Mouse (Mus musculus): ENCODE measurements around the gene Gm10447. TPM values are rescaled to one million over a fixed set of nuclear protein-coding genes. Genes with fewer than 3 reads are reported as not detected.

Gm10447 gene
- polyA plus RNA-seq, 1 experiment from 2014 or later: not detected

- Histone ChIP-seq H3K27me3 (ENCODE audit: control insufficient read depth, insufficient read depth, low read length) (peaks cover 16% of the 10 kb centered on the region), H3K4me3 (ENCODE audit: low read depth, low read length) (no peak overlapping the region), H3K9me3 (ENCODE audit: control insufficient read depth, low read length) (no peaks in the 10 kb centered on the region), H3K4me1 (ENCODE audit: control insufficient read depth, insufficient read depth, low read length) (peaks cover 10% of the 10 kb centered on the region), H3K4me2 (ENCODE audit: low read depth, low read length) (peak overlapping the region; percentile 23; the same call in 1 of the 2 replicates), H3K9ac (replicated peaks; ENCODE audit: low read depth, low read length) (no peak overlapping the region), H3K27ac (ENCODE audit: low read depth, low read length) (no peak overlapping the region), H3K36me3 (ENCODE audit: control insufficient read depth, insufficient read depth, low read length) (no peaks in the 10 kb centered on the region)
- WGBS: 25% methylated on average over 16 of the region's 16 CpGs
- ATAC-seq (ENCODE audit: low read depth): no peak
These were observed 12.5 kb upstream of the Gm10447 start for GRCm38 (mm10) chr11:53469294-53469967.

- peak overlapping the region; percentile 50 for H3K4me2 ChIP-seq (ENCODE audit: low read depth, low read length)
- H3K9ac ChIP-seq (replicated peaks; ENCODE audit: low read depth, low read length): 0 out of 2 replicates have a peak overlapping the region, but pooled peaks have one; percentile 18
- no peaks in the 10 kb centered on the region for H3K9me3 ChIP-seq (ENCODE audit: control insufficient read depth, low read length)
- no peaks in the 10 kb centered on the region for H3K36me3 ChIP-seq (ENCODE audit: control insufficient read depth, insufficient read depth, low read length)
- H3K27ac ChIP-seq (ENCODE audit: low read depth, low read length): no peak overlapping the region
- WGBS: 7% methylated on average over 40 of the region's 40 CpGs
- peaks cover 20% of the 10 kb centered on the region for H3K4me1 ChIP-seq (ENCODE audit: control insufficient read depth, insufficient read depth, low read length)
- peak; percentile 41; the same call in 1 of the 2 replicates for ATAC-seq (ENCODE audit: low read depth)
- H3K27me3 ChIP-seq (ENCODE audit: control insufficient read depth, insufficient read depth, low read length): peaks cover 36% of the 10 kb centered on the region
- H3K4me3 ChIP-seq (ENCODE audit: low read depth, low read length): peak overlapping the region; percentile 22
These were observed 9.5 kb upstream of the Gm10447 start for GRCm38 (mm10) chr11:53466231-53466971.

GRCm38 (mm10) chr11:53463551-53464424 is 6.9 kb upstream of the Gm10447 start:
- H3K27ac ChIP-seq (ENCODE audit: low read depth, low read length): no peak overlapping the region
- 7% methylated on average over 55 of the region's 55 CpGs for WGBS
- no peaks in the 10 kb centered on the region for H3K9me3 ChIP-seq (ENCODE audit: control insufficient read depth, low read length)
- no peaks in the 10 kb centered on the region for H3K36me3 ChIP-seq (ENCODE audit: control insufficient read depth, insufficient read depth, low read length)
- H3K27me3 ChIP-seq (ENCODE audit: control insufficient read depth, insufficient read depth, low read length): peaks cover 39% of the 10 kb centered on the region
- peak overlapping the region; percentile 35 for H3K4me3 ChIP-seq (ENCODE audit: low read depth, low read length)
- peak; percentile 25; the same call in 1 of the 2 replicates for ATAC-seq (ENCODE audit: low read depth)
- peak overlapping the region; percentile 75 for H3K4me2 ChIP-seq (ENCODE audit: low read depth, low read length)
- H3K9ac ChIP-seq (replicated peaks; ENCODE audit: low read depth, low read length): peak overlapping the region; percentile 46; the same call in 1 of the 2 replicates
- peaks cover 12% of the 10 kb centered on the region for H3K4me1 ChIP-seq (ENCODE audit: control insufficient read depth, insufficient read depth, low read length)

GRCm38 (mm10) chr11:53461727-53462126 is 4.8 kb upstream of the Gm10447 start:
- no peak for ATAC-seq (ENCODE audit: low read depth)
- H3K9ac ChIP-seq (replicated peaks; ENCODE audit: low read depth, low read length): no peak overlapping the region
- 17% methylated on average over 5 of the region's 5 CpGs for WGBS

GRCm38 (mm10) chr11:53460192-53460591 is 3.3 kb upstream of the Gm10447 start:
- Histone ChIP-seq H3K9ac (replicated peaks; ENCODE audit: low read depth, low read length) (no peak overlapping the region), H3K4me2 (ENCODE audit: low read depth, low read length) (no peak overlapping the region), H3K4me3 (ENCODE audit: low read depth, low read length) (no peak overlapping the region), H3K36me3 (ENCODE audit: control insufficient read depth, insufficient read depth, low read length) (no peaks in the 10 kb centered on the region), H3K9me3 (ENCODE audit: control insufficient read depth, low read length) (no peaks in the 10 kb centered on the region), H3K27ac (ENCODE audit: low read depth, low read length) (no peak overlapping the region), H3K27me3 (ENCODE audit: control insufficient read depth, insufficient read depth, low read length) (peaks cover 47% of the 10 kb centered on the region), H3K4me1 (ENCODE audit: control insufficient read depth, insufficient read depth, low read length) (peaks cover 16% of the 10 kb centered on the region)
- 80% methylated on average over 3 of the region's 3 CpGs for WGBS
- ATAC-seq (ENCODE audit: low read depth): no peak

More at GRCm38 (mm10) chr11:53461727-53462126, 4.8 kb upstream of the Gm10447 start:
- Histone ChIP-seq H3K4me3 (ENCODE audit: low read depth, low read length) (no peak overlapping the region), H3K4me1 (ENCODE audit: control insufficient read depth, insufficient read depth, low read length) (peaks cover 19% of the 10 kb centered on the region), H3K27ac (ENCODE audit: low read depth, low read length) (no peak overlapping the region), H3K27me3 (ENCODE audit: control insufficient read depth, insufficient read depth, low read length) (peaks cover 51% of the 10 kb centered on the region), H3K4me2 (ENCODE audit: low read depth, low read length) (no peak overlapping the region), H3K9me3 (ENCODE audit: control insufficient read depth, low read length) (no peaks in the 10 kb centered on the region), H3K36me3 (ENCODE audit: control insufficient read depth, insufficient read depth, low read length) (no peaks in the 10 kb centered on the region)

- H3K27ac ChIP-seq (ENCODE audit: low read depth, low read length): no peak overlapping the region
- H3K9ac ChIP-seq (replicated peaks; ENCODE audit: low read depth, low read length): no peak overlapping the region
- H3K4me2 ChIP-seq (ENCODE audit: low read depth, low read length): no peak overlapping the region
- no peaks in the 10 kb centered on the region for H3K36me3 ChIP-seq (ENCODE audit: control insufficient read depth, insufficient read depth, low read length)
- 58% methylated on average over 3 of the region's 3 CpGs for WGBS
- H3K4me1 ChIP-seq (ENCODE audit: control insufficient read depth, insufficient read depth, low read length): peaks cover 16% of the 10 kb centered on the region
- no peak for ATAC-seq (ENCODE audit: low read depth)
- H3K4me3 ChIP-seq (ENCODE audit: low read depth, low read length): no peak overlapping the region
- H3K9me3 ChIP-seq (ENCODE audit: control insufficient read depth, low read length): no peaks in the 10 kb centered on the region
- peaks cover 37% of the 10 kb centered on the region for H3K27me3 ChIP-seq (ENCODE audit: control insufficient read depth, insufficient read depth, low read length)
These were observed 2.1 kb upstream of the Gm10447 start for GRCm38 (mm10) chr11:53458996-53459395.

GRCm38 (mm10) chr11:53457372-53457954 is 553 bp upstream of the Gm10447 start:
- H3K4me2 ChIP-seq (ENCODE audit: low read depth, low read length): peak overlapping the region; percentile 62
- ATAC-seq (ENCODE audit: low read depth): 0 out of 2 replicates have a peak, but pooled peaks have one; percentile 28
- no peaks in the 10 kb centered on the region for H3K9me3 ChIP-seq (ENCODE audit: control insufficient read depth, low read length)
- peak overlapping the region; percentile 37 for H3K9ac ChIP-seq (replicated peaks; ENCODE audit: low read depth, low read length)
- peaks cover 24% of the 10 kb centered on the region for H3K27me3 ChIP-seq (ENCODE audit: control insufficient read depth, insufficient read depth, low read length)
- H3K36me3 ChIP-seq (ENCODE audit: control insufficient read depth, insufficient read depth, low read length): no peaks in the 10 kb centered on the region
- 5% methylated on average over 29 of the region's 29 CpGs for WGBS
- H3K27ac ChIP-seq (ENCODE audit: low read depth, low read length): no peak overlapping the region
- H3K4me1 ChIP-seq (ENCODE audit: control insufficient read depth, insufficient read depth, low read length): peaks cover 7% of the 10 kb centered on the region
- H3K4me3 ChIP-seq (ENCODE audit: low read depth, low read length): peak overlapping the region; percentile 42

- 93% methylated on average over 5 of the region's 5 CpGs for WGBS
- no peak overlapping the region for H3K4me2 ChIP-seq (ENCODE audit: low read depth, low read length)
- H3K4me1 ChIP-seq (ENCODE audit: control insufficient read depth, insufficient read depth, low read length): peaks cover 7% of the 10 kb centered on the region
- no peak overlapping the region for H3K27ac ChIP-seq (ENCODE audit: low read depth, low read length)
- H3K36me3 ChIP-seq (ENCODE audit: control insufficient read depth, insufficient read depth, low read length): no peaks in the 10 kb centered on the region
- H3K9ac ChIP-seq (replicated peaks; ENCODE audit: low read depth, low read length): no peak overlapping the region
- ATAC-seq (ENCODE audit: low read depth): no peak
- H3K4me3 ChIP-seq (ENCODE audit: low read depth, low read length): no peak overlapping the region
- H3K9me3 ChIP-seq (ENCODE audit: control insufficient read depth, low read length): no peaks in the 10 kb centered on the region
- peaks cover 12% of the 10 kb centered on the region for H3K27me3 ChIP-seq (ENCODE audit: control insufficient read depth, insufficient read depth, low read length)
These were observed 3.9 kb downstream of the Gm10447 start for GRCm38 (mm10) chr11:53453031-53453430.
